Mouse (Mus musculus) testis, adult 2 months (tissue): ENCODE data around the gene Acad10.

Experiments
- CTCF ChIP-seq: fragments of 200-500 bp; IDR thresholded peaks from 2 replicates; pipeline ENCODE4 v1.5.1; 2012; ENCODE audit warnings: low read depth, mild to moderate bottlenecking, inconsistent platforms, low read length, moderate library complexity; ENCODE audit not compliant: control insufficient read depth, insufficient read depth, insufficient replicate concordance
- POLR2A ChIP-seq: fragments of 200-500 bp; IDR thresholded peaks from 2 replicates; pipeline ENCODE4 v1.6.1; 2012; ENCODE audit warnings: low read depth, mild to moderate bottlenecking, inconsistent platforms, low read length, moderate library complexity; ENCODE audit not compliant: control insufficient read depth

- TF ChIP-seq CTCF (no peak), POLR2A (no peak)
Measured at GRCm38 (mm10) chr5:121623241-121623640, 37.1 kb downstream of the Acad10 start.
